Mouse (Mus musculus) CH12.LX (cell line): ENCODE measurements around the gene Fcgr2b. TPM values are rescaled to one million over a fixed set of nuclear protein-coding genes. Genes with fewer than 3 reads are reported as not detected.

Experiments used
- DNase-seq: peaks from one replicate; pipeline ENCODE4 v3.0.0-alpha.2; 2013; ENCODE audit errors: extremely low read depth
- H3K27ac ChIP-seq: 2 replicates; pipeline ENCODE4 v1.5.1; 2012; ENCODE audit warnings: low read depth, mild to moderate bottlenecking, control low read depth, moderate library complexity; ENCODE audit not compliant: insufficient read depth
- H3K27me3 ChIP-seq: replicated peaks from 2 replicates; pipeline ENCODE3; 2012; ENCODE audit warnings: inconsistent platforms
- H3K36me3 ChIP-seq, 2 experiments: replicated peaks in 1 of 2; 2 replicates each; pipeline versions ENCODE3 to v1.6.1; 2012; ENCODE audit warnings: inconsistent platforms in 1 of 2, low read length in 1 of 2, mild to moderate bottlenecking in 1 of 2, mixed read lengths in 1 of 2, moderate library complexity in 1 of 2; ENCODE audit not compliant: control insufficient read depth in 1 of 2, insufficient read depth in 1 of 2
- H3K4me1 ChIP-seq, 2 experiments: 2 replicates each; pipeline ENCODE4 v1.6.1; 2012; ENCODE audit warnings: inconsistent platforms in 1 of 2, moderate library complexity in 1 of 2; ENCODE audit not compliant: insufficient read depth in 2 of 2, control insufficient read depth in 1 of 2
- H3K4me2 ChIP-seq: 2 replicates; pipeline ENCODE4 v1.6.1; 2012; ENCODE audit warnings: low read depth, mild to moderate bottlenecking, control low read depth; ENCODE audit not compliant: poor library complexity, insufficient read depth, severe bottlenecking
- H3K4me3 ChIP-seq, 3 experiments: fragments of 150-350 bp in 1 of 3; sonication (generic) in 1 of 3; replicated peaks in 1 of 3; 2 replicates each; pipeline versions ENCODE3 to v1.5.1; 2011 to 2012; ENCODE audit warnings: low read depth in 2 of 3, low read length in 2 of 3, mild to moderate bottlenecking in 2 of 3, moderate library complexity in 2 of 3, control low read depth in 1 of 3, improper control_type of control experiment in 1 of 3, inconsistent platforms in 1 of 3, mixed read lengths in 1 of 3; ENCODE audit not compliant: poor library complexity in 1 of 3
- H3K79me2 ChIP-seq: replicated peaks from 2 replicates; pipeline ENCODE4 v1.6.1; 2012; ENCODE audit warnings: mild to moderate bottlenecking, moderate library complexity; ENCODE audit not compliant: control insufficient read depth, poor library complexity, insufficient read depth, severe bottlenecking; ENCODE audit errors: extremely low read depth
- H3K9ac ChIP-seq: 2 replicates; pipeline ENCODE4 v1.6.1; 2012; ENCODE audit warnings: low read depth, mild to moderate bottlenecking, control low read depth, moderate library complexity; ENCODE audit not compliant: insufficient read depth
- H3K9me3 ChIP-seq: replicated peaks from 2 replicates; pipeline ENCODE3; 2012; ENCODE audit warnings: low read length, inconsistent platforms, mixed read lengths
- BHLHE40 ChIP-seq: IDR thresholded peaks from 2 replicates; pipeline ENCODE4 v1.6.1; 2011; ENCODE audit warnings: mild to moderate bottlenecking, low read depth, low read length, improper control_type of control experiment
- CHD2 ChIP-seq: IDR thresholded peaks from 2 replicates; pipeline ENCODE4 v1.6.1; 2011; ENCODE audit warnings: low read length, improper control_type of control experiment
- CTCF ChIP-seq, 2 experiments: IDR thresholded peaks in 1 of 2; conservative IDR thresholded peaks in 1 of 2; 2 replicates each; pipeline ENCODE4 v1.5.1; 2011 to 2012; ENCODE audit warnings: low read depth in 2 of 2, low read length in 2 of 2, improper control_type of control experiment in 1 of 2, inconsistent platforms in 1 of 2, mild to moderate bottlenecking in 1 of 2, moderate library complexity in 1 of 2
- EP300 ChIP-seq: IDR thresholded peaks from 2 replicates; pipeline ENCODE4 v1.6.1; 2011; ENCODE audit warnings: low read length, improper control_type of control experiment
- ETS1 ChIP-seq: conservative IDR thresholded peaks from 2 replicates; pipeline ENCODE4 v1.6.1; 2012; ENCODE audit warnings: low read depth, mild to moderate bottlenecking, inconsistent platforms, low read length, improper control_type of control experiment, moderate library complexity
- HCFC1 ChIP-seq: IDR thresholded peaks from 2 replicates; pipeline ENCODE4 v1.6.1; 2012; ENCODE audit warnings: low read depth, mild to moderate bottlenecking, inconsistent platforms, low read length, improper control_type of control experiment
- JUN ChIP-seq: IDR thresholded peaks from 2 replicates; pipeline ENCODE4 v1.6.1; 2011; ENCODE audit warnings: low read depth, mild to moderate bottlenecking, low read length, improper control_type of control experiment, moderate library complexity; ENCODE audit not compliant: insufficient read depth
- JUND ChIP-seq: conservative IDR thresholded peaks from 2 replicates; pipeline ENCODE4 v1.6.1; 2011; ENCODE audit warnings: low read depth, low read length, improper control_type of control experiment
- KAT2A ChIP-seq: IDR thresholded peaks from 2 replicates; pipeline ENCODE4 v1.6.1; 2012; ENCODE audit warnings: low read length, improper control_type of control experiment, inconsistent platforms; ENCODE audit not compliant: insufficient replicate concordance
- MAFK ChIP-seq: IDR thresholded peaks from 2 replicates; pipeline ENCODE4 v1.6.1; 2011; ENCODE audit warnings: low read length, improper control_type of control experiment; ENCODE audit not compliant: insufficient replicate concordance
- MAZ ChIP-seq: IDR thresholded peaks from 2 replicates; pipeline ENCODE4 v1.6.1; 2012; ENCODE audit warnings: low read depth, mild to moderate bottlenecking, inconsistent platforms, low read length, improper control_type of control experiment, moderate library complexity
- MEF2A ChIP-seq: IDR thresholded peaks from 2 replicates; pipeline ENCODE4 v1.6.1; 2014; ENCODE audit warnings: low read depth, mild to moderate bottlenecking, inconsistent platforms, low read length, improper control_type of control experiment, borderline replicate concordance
- MXI1 ChIP-seq: IDR thresholded peaks from 2 replicates; pipeline ENCODE4 v1.6.1; 2011; ENCODE audit warnings: mild to moderate bottlenecking, low read depth, low read length, improper control_type of control experiment
- NELFE ChIP-seq: IDR thresholded peaks from 2 replicates; pipeline ENCODE4 v1.6.1; 2011; ENCODE audit warnings: low read depth, low read length, improper control_type of control experiment
- NRF1 ChIP-seq: IDR thresholded peaks from 2 replicates; pipeline ENCODE4 v1.6.1; 2014; ENCODE audit warnings: low read depth, mild to moderate bottlenecking, inconsistent platforms, low read length, improper control_type of control experiment, moderate library complexity
- POLR2A ChIP-seq: IDR thresholded peaks from 2 replicates; pipeline ENCODE4 v1.6.1; 2011; ENCODE audit warnings: low read depth, mild to moderate bottlenecking, improper control_type of control experiment, low read length
- POLR2AphosphoS2 ChIP-seq: IDR thresholded peaks from 2 replicates; pipeline ENCODE4 v1.6.1; 2011; ENCODE audit warnings: low read depth, low read length, improper control_type of control experiment
- RCOR1 ChIP-seq: conservative IDR thresholded peaks from 2 replicates; pipeline ENCODE4 v1.6.1; 2012; ENCODE audit warnings: low read depth, mild to moderate bottlenecking, inconsistent platforms, low read length, improper control_type of control experiment
- SIN3A ChIP-seq: IDR thresholded peaks from 2 replicates; pipeline ENCODE4 v1.6.1; 2012; ENCODE audit warnings: low read length, improper control_type of control experiment, inconsistent platforms
- SMC3 ChIP-seq: IDR thresholded peaks from 2 replicates; pipeline ENCODE4 v1.6.1; 2011; ENCODE audit warnings: low read depth, low read length, improper control_type of control experiment
- TBP ChIP-seq: conservative IDR thresholded peaks from 2 replicates; pipeline ENCODE4 v1.6.1; 2011; ENCODE audit warnings: low read depth, low read length, improper control_type of control experiment
- TCF12 ChIP-seq: IDR thresholded peaks from 2 replicates; pipeline ENCODE4 v1.6.1; 2014; ENCODE audit warnings: low read depth, mild to moderate bottlenecking, inconsistent platforms, low read length, improper control_type of control experiment
- UBTF ChIP-seq: IDR thresholded peaks from 2 replicates; pipeline ENCODE4 v1.6.1; 2012; ENCODE audit warnings: low read depth, mild to moderate bottlenecking, inconsistent platforms, low read length, improper control_type of control experiment, moderate library complexity
- USF1 ChIP-seq: IDR thresholded peaks from 2 replicates; pipeline ENCODE4 v1.6.1; 2014; ENCODE audit warnings: low read depth, mild to moderate bottlenecking, inconsistent platforms, low read length, improper control_type of control experiment
- USF2 ChIP-seq: conservative IDR thresholded peaks from 2 replicates; pipeline ENCODE4 v1.6.1; 2011; ENCODE audit warnings: low read depth, low read length, improper control_type of control experiment
- ZMIZ1 ChIP-seq: IDR thresholded peaks from 2 replicates; pipeline ENCODE4 v1.6.1; 2012; ENCODE audit warnings: low read depth, mild to moderate bottlenecking, inconsistent platforms, low read length, improper control_type of control experiment
- dilution Hi-C: fragments of 300-500 bp; cut with MboI; formaldehyde crosslinking; loops from 2 replicates; pipeline ENCODE4 v1.14.3; 2020; ENCODE audit warnings: low sequenced_read_pairs; ENCODE audit not compliant: extremely low pct_unique_long_range_greater_than_20kb, extremely low pct_ligation_motif_present
- in situ Hi-C: fragments of 300-500 bp; cut with MboI; formaldehyde crosslinking; loops from 3 replicates; pipeline ENCODE4 v1.14.3; 2019; ENCODE audit warnings: low sequenced_read_pairs, low pct_ligation_motif_present, low pct_unique_long_range_greater_than_20kb, mixed read lengths
- polyA plus RNA-seq: library from polyadenylated mRNA; unstranded; fragments of >175 nt; gene quantifications from 2 replicates; pipeline ENCODE4 v1.2.1, GENCODE M21; 2012; ENCODE audit warnings: low read depth; ENCODE audit not compliant: insufficient read length
- total RNA-seq, 2 experiments: library from RNA; depleted of rRNA; stranded (reverse); fragments of 300-350 nt in 1 of 2; fragments of >200 nt in 1 of 2; gene quantifications; 2 replicates each; pipeline ENCODE4 v1.2.3; 2012 to 2014

The Fcgr2b gene
- total and polyA plus RNA-seq, 3 experiments, result 20.2 to 44.3 (median 29.5) TPM

DNA sequence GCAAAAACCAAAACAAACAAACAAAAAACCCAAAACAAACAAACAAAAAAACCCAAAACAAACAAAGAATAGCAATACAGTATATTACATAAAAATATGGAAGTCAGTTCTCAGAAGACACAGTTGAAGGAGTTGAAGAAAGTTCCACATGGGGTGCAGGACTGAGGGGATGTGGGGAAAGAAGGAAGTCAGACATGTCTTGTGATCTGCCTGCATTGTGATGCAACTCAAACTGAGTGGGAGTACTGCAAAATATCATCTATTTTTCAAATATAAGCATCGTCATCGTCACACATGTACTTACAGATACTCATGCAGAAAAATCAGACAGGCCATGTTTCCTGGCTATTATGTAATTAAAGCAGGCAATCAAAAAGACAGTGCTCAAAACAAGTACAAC lies 23.2 kb downstream of the Fcgr2b start:
- Histone ChIP-seq H3K27ac (no peak overlapping the region), H3K36me3 (no peaks in the 10 kb centered on the region), H3K9ac (no peak overlapping the region), H3K4me1 (no peaks in the 10 kb centered on the region), H3K27me3 (no peaks in the 10 kb centered on the region), H3K4me2 (no peak overlapping the region), H3K4me3 (no peak overlapping the region), H3K9me3 (peaks cover 18% of the 10 kb centered on the region), H3K79me2 (no peaks in the 10 kb centered on the region)
- no peak for TF ChIP-seq NELFE
- no peak for TF ChIP-seq MEF2A
- TF ChIP-seq USF1, result no peak
- no peak for TF ChIP-seq HCFC1
- TF ChIP-seq POLR2A, result no peak
- no peak for TF ChIP-seq EP300
- TF ChIP-seq JUN, result no peak
- TF ChIP-seq KAT2A, result no peak
- no peak for TF ChIP-seq JUND
- TF ChIP-seq USF2, result no peak
- no peak for TF ChIP-seq ETS1
- no peak for TF ChIP-seq MAFK
- no peak for TF ChIP-seq CTCF (conservative IDR thresholded peaks at IDR 0.05 in 1 of 2, IDR thresholded peaks at IDR 0.05 in 1 of 2; ENCODE audit: low read depth in 2 of 2, low read length in 2 of 2)
- no peak for TF ChIP-seq BHLHE40
- no peak for TF ChIP-seq ZMIZ1
- no peak for TF ChIP-seq NRF1
- no peak for TF ChIP-seq TBP
- TF ChIP-seq CHD2, result no peak
- TF ChIP-seq RCOR1, result no peak
- no peak for TF ChIP-seq UBTF
- DNase-seq, result no peak
- in situ Hi-C loops (no loop called here), dilution Hi-C loops (no loop called here)

- Histone ChIP-seq H3K9ac (no peak overlapping the region), H3K4me3 (no peak overlapping the region), H3K4me2 (no peak overlapping the region), H3K4me1 (no peaks in the 10 kb centered on the region), H3K9me3 (peaks cover 18% of the 10 kb centered on the region), H3K27ac (no peak overlapping the region), H3K27me3 (no peaks in the 10 kb centered on the region), H3K79me2 (no peaks in the 10 kb centered on the region), H3K36me3 (no peaks in the 10 kb centered on the region)
- in situ Hi-C loops (no loop called here), dilution Hi-C loops (no loop called here)
- DNase-seq, result no peak
- no peak for TF ChIP-seq ETS1
- no peak for TF ChIP-seq MXI1
- no peak for TF ChIP-seq RCOR1
- no peak for TF ChIP-seq BHLHE40
- TF ChIP-seq MAZ, result no peak
- no peak for TF ChIP-seq SMC3
- no peak for TF ChIP-seq SIN3A
- no peak for TF ChIP-seq NRF1
- no peak for TF ChIP-seq POLR2AphosphoS2
- no peak for TF ChIP-seq TBP
- TF ChIP-seq POLR2A, result no peak
- TF ChIP-seq TCF12, result no peak
Observed at GRCm38 (mm10) chr1:170950772-170951171, 25.6 kb downstream of the Fcgr2b start.
